Mouse (Mus musculus): ENCODE results near the gene Catspere2. TPM values are rescaled to one million over a fixed set of nuclear protein-coding genes. Genes with fewer than 3 reads are reported as not detected.
"Not testable (repeated sequence)": the region's sequence is repeated elsewhere in the genome, so short reads cannot be mapped to it uniquely, and the experiment has no call there.

Gene Catspere2
- polyA plus RNA-seq, 1 experiment from 2014 or later, result 0.27 TPM

DNA sequence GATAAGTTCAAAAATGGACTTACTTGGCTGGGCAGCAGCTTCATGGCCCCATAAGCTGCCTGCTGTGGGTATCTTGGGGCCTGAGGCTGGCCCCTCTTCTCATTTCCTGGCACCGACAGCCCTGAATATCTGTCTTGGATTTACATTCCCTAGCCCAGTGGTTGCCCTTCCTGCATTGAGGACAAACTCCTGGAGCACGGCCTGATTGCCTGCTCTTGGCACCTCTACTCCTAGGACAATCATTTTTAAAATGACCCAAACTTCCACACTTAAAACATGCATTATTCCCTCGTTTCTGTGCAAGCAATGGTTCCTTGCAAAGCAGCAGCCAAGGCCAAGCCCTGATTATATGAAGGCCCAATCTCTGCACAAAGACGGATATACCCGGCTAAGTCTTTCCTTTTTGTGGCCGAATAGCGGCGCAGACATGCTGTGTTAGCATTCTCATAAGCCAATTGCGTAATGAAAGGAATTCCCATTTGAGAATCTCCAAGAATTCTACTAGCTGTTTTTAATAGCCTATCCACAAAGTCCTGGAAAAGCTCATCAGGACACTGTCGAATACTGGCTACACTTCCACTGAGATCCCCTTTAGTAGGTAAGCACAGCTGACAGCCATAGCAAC, 222.6 kb downstream of the Catspere2 start:
- Histone ChIP-seq H3K27ac (ENCODE audit: low read length) (no peak overlapping the region), H3K9me3 (ENCODE audit: control insufficient read depth, low read depth, low read length) (peaks cover 2% of the 10 kb centered on the region; the same call in 1 of the 2 replicates), H3K4me3 (ENCODE audit: low read depth, low read length) (no peak overlapping the region), H3K9ac (replicated peaks; ENCODE audit: low read depth, low read length) (no peak overlapping the region), H3K27me3 (ENCODE audit: control insufficient read depth, insufficient read depth, low read length) (no peaks in the 10 kb centered on the region), H3K4me2 (replicated peaks; ENCODE audit: low read depth, low read length) (no peak overlapping the region), H3K4me1 (ENCODE audit: control insufficient read depth, insufficient read depth, low read length) (no peaks in the 10 kb centered on the region), H3K36me3 (ENCODE audit: control insufficient read depth, insufficient read depth, low read length) (no peaks in the 10 kb centered on the region)
- WGBS, result 80% methylated on average over 10 of the region's 10 CpGs
- no peak for ATAC-seq (ENCODE audit: insufficient number of reproducible peaks, insufficient read depth, low FRiP score, low read depth)

DNA sequence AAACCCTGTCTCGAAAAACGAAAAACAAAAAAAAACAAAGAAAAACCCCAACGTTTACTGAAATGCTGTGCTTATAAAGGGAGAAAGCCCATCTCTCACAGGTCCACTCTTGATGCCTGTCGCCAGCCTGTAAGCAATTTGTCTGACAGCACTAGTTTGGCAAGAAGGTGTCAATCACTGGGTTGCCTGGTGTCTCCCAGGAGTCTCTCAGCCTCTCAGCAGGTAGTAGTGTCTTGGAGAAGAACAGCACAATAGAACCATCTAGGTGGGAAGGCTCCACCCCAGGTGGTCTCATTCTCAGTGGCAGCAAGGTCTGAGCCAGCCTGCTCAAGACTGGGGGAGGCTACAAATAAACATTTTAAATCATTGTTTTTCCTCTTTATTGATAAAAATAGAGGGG, 224.6 kb downstream of the Catspere2 start:
- not testable (repeated sequence) for ATAC-seq (ENCODE audit: insufficient number of reproducible peaks, insufficient read depth, low FRiP score, low read depth); H3K4me2 ChIP-seq (replicated peaks; ENCODE audit: low read depth, low read length); H3K36me3 ChIP-seq (ENCODE audit: control insufficient read depth, insufficient read depth, low read length); H3K4me1 ChIP-seq (ENCODE audit: control insufficient read depth, insufficient read depth, low read length); H3K9ac ChIP-seq (replicated peaks; ENCODE audit: low read depth, low read length); H3K27me3 ChIP-seq (ENCODE audit: control insufficient read depth, insufficient read depth, low read length); H3K27ac ChIP-seq (ENCODE audit: low read length); H3K9me3 ChIP-seq (ENCODE audit: control insufficient read depth, low read depth, low read length); H3K4me3 ChIP-seq (ENCODE audit: low read depth, low read length)
- 87% methylated on average over 4 of the region's 4 CpGs for WGBS

GRCm38 (mm10) chr1:178209966-178210365, 226.7 kb downstream of the Catspere2 start:
- Histone ChIP-seq H3K4me3 (ENCODE audit: low read depth, low read length) (no peak overlapping the region), H3K36me3 (ENCODE audit: control insufficient read depth, insufficient read depth, low read length) (no peaks in the 10 kb centered on the region), H3K27ac (ENCODE audit: low read length) (no peak overlapping the region), H3K9ac (replicated peaks; ENCODE audit: low read depth, low read length) (no peak overlapping the region), H3K4me2 (replicated peaks; ENCODE audit: low read depth, low read length) (no peak overlapping the region), H3K27me3 (ENCODE audit: control insufficient read depth, insufficient read depth, low read length) (no peaks in the 10 kb centered on the region), H3K9me3 (ENCODE audit: control insufficient read depth, low read depth, low read length) (no peaks in the 10 kb centered on the region), H3K4me1 (ENCODE audit: control insufficient read depth, insufficient read depth, low read length) (no peaks in the 10 kb centered on the region)
- ATAC-seq (ENCODE audit: insufficient number of reproducible peaks, insufficient read depth, low FRiP score, low read depth), result no peak

DNA sequence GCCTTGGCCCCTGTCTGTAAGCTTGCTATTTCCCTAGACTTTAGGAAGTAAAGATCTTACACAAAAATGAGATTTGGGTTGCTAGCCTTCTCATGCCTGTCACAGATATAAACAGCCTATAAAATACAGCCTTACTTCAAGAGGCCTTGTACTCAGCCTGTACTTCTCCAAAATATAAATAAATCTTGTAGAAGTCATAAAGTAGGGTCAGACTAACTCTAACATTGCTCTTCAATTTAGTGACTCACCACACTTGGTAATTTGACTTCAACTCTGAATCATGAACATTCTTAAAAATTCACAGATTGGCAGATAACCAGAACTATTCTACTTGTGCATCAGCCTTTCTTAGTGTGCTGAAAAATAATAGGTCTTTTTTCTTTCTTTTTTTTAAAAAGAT, 233.9 kb downstream of the Catspere2 start:
- H3K27me3 ChIP-seq (ENCODE audit: control insufficient read depth, insufficient read depth, low read length), result no peaks in the 10 kb centered on the region
- ATAC-seq (ENCODE audit: insufficient number of reproducible peaks, insufficient read depth, low FRiP score, low read depth), result no peak
- no peak overlapping the region for H3K9ac ChIP-seq (replicated peaks; ENCODE audit: low read depth, low read length)
- H3K4me2 ChIP-seq (replicated peaks; ENCODE audit: low read depth, low read length), result no peak overlapping the region
- H3K4me3 ChIP-seq (ENCODE audit: low read depth, low read length), result no peak overlapping the region
- H3K9me3 ChIP-seq (ENCODE audit: control insufficient read depth, low read depth, low read length), result no peaks in the 10 kb centered on the region
- H3K4me1 ChIP-seq (ENCODE audit: control insufficient read depth, insufficient read depth, low read length), result peaks cover 5% of the 10 kb centered on the region; the same call in 1 of the 2 replicates
- no peak overlapping the region for H3K27ac ChIP-seq (ENCODE audit: low read length)
- H3K36me3 ChIP-seq (ENCODE audit: control insufficient read depth, insufficient read depth, low read length), result no peaks in the 10 kb centered on the region

- no peak overlapping the region for H3K9ac ChIP-seq (replicated peaks; ENCODE audit: low read depth, low read length)
- H3K9me3 ChIP-seq (ENCODE audit: control insufficient read depth, low read depth, low read length), result no peaks in the 10 kb centered on the region
- no peaks in the 10 kb centered on the region for H3K36me3 ChIP-seq (ENCODE audit: control insufficient read depth, insufficient read depth, low read length)
- no peak for ATAC-seq (ENCODE audit: insufficient number of reproducible peaks, insufficient read depth, low FRiP score, low read depth)
- no peaks in the 10 kb centered on the region for H3K27me3 ChIP-seq (ENCODE audit: control insufficient read depth, insufficient read depth, low read length)
- H3K4me3 ChIP-seq (ENCODE audit: low read depth, low read length), result no peak overlapping the region
- H3K4me2 ChIP-seq (replicated peaks; ENCODE audit: low read depth, low read length), result no peak overlapping the region
- H3K4me1 ChIP-seq (ENCODE audit: control insufficient read depth, insufficient read depth, low read length), result peaks cover 5% of the 10 kb centered on the region; the same call in 1 of the 2 replicates
- H3K27ac ChIP-seq (ENCODE audit: low read length), result no peak overlapping the region; the same call in 1 of the 2 replicates
Observed at GRCm38 (mm10) chr1:178218305-178218704, 235.1 kb downstream of the Catspere2 start.

DNA sequence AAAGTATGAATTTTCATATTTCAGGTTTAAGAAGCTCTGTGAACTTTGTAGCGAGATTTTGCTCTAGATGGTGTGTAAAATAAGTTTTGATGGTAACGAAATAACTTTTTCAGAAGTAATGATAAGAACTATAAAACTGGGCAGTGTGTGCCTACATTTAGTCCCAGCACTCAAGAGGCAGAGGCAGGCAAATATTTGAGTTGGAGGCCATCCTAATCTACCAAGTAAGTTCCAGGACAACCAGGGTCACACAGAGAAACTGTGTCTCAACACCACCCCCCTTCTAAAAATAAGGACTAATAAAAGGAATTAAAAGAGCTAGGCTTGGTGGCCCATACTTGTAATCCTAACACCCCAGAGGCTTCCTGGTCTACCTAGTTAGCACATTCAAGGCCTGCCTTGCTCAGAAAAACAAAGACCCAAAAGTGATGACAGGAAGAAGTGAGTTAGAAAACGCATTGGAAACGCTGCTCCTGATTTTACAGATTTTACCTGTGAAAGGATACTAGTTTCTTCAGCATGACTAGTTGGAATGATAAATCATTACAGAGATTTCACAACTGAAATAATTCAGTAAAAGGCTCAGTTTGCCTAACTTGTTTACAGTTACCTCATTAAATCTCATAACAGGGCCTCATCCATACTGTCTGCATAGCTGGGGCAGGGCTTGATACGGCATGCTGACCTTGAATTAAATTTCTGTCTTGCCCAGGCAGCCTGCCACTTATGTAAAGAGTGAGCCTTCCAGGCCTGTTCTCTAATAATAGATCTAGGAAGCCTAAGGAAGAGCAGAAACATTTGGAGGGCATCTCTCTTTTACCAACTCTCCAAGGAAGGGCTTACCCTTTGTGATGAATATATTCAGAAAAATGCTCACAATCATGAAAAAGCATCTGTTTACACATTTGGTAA, 236.2 kb downstream of the Catspere2 start:
- Histone ChIP-seq H3K4me1 (ENCODE audit: control insufficient read depth, insufficient read depth, low read length) (peaks cover 5% of the 10 kb centered on the region; the same call in 1 of the 2 replicates), H3K27ac (ENCODE audit: low read length) (peak overlapping the region; percentile 27; the same call in 1 of the 2 replicates), H3K27me3 (ENCODE audit: control insufficient read depth, insufficient read depth, low read length) (no peaks in the 10 kb centered on the region), H3K4me3 (ENCODE audit: low read depth, low read length) (no peak overlapping the region), H3K4me2 (replicated peaks; ENCODE audit: low read depth, low read length) (no peak overlapping the region), H3K9ac (replicated peaks; ENCODE audit: low read depth, low read length) (no peak overlapping the region), H3K36me3 (ENCODE audit: control insufficient read depth, insufficient read depth, low read length) (no peaks in the 10 kb centered on the region), H3K9me3 (ENCODE audit: control insufficient read depth, low read depth, low read length) (no peaks in the 10 kb centered on the region)
- ATAC-seq (ENCODE audit: insufficient number of reproducible peaks, insufficient read depth, low FRiP score, low read depth), result no peak
- WGBS, result 68% methylated on average over 5 of the region's 5 CpGs

Other genes with a start within 250 kb of the Catspere2 start
- 57.7 and 58.4 TPM in 2 replicates for gene Adss, start 186.9 kb upstream of the Catspere2 start, polyA plus RNA-seq (2014; fragmentation: Nextera tagmentation; extraction: Ambion mirVana)
- 27.1 and 29.3 TPM in 2 replicates for gene Desi2, start 204.0 kb downstream of the Catspere2 start, polyA plus RNA-seq (2014; fragmentation: Nextera tagmentation; extraction: Ambion mirVana)

All from stomach, embryonic 14.5 days (tissue).